Mouse (Mus musculus): Measurements from ENCODE around the gene Csrnp3. TPM values are rescaled to one million over a fixed set of nuclear protein-coding genes. Genes with fewer than 3 reads are reported as not detected.

Gene Csrnp3
- polyA plus RNA-seq, 1 experiment from 2014 or later = 15.0 TPM

DNA sequence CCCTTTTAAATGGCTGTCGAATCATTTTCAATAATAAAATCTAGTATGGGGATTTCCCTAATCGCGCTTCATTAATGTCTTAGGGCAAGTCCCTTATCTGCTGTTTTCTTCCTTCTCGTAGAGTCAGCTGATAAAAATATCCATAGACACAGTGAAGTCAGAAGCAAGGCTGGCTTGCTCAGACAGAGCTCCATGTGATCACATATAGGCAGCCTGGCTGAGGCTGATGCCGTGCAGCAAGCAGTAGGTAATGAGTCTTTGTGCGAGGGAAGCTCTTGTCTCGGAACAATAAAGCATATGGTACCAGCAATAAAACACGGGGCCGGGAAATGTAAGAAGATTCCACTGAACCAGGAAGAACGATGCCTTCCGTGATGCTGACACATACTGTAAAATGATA is 84.4 kb downstream of the Csrnp3 start:
- Histone ChIP-seq H3K27me3 (ENCODE audit: control insufficient read depth, insufficient read depth, low read length) (no peaks in the 10 kb centered on the region), H3K9me3 (ENCODE audit: control insufficient read depth, low read length) (no peaks in the 10 kb centered on the region), H3K4me3 (ENCODE audit: low read depth, low read length) (peak overlapping the region; percentile 24), H3K36me3 (ENCODE audit: control insufficient read depth, insufficient read depth, low read length) (no peaks in the 10 kb centered on the region), H3K4me1 (ENCODE audit: control insufficient read depth, insufficient read depth, low read length) (peaks cover 15% of the 10 kb centered on the region), H3K9ac (ENCODE audit: low read length) (peak overlapping the region; percentile 53), H3K4me2 (peak overlapping the region; percentile 32), H3K27ac (ENCODE audit: low read depth, low read length) (peak overlapping the region; percentile 71)
- whole genome bisulfite sequencing = 52% methylated on average over 11 of the region's 11 CpGs
- ATAC-seq (ENCODE audit: low FRiP score) = peak; percentile 72
- DNase-seq (ENCODE audit: low spot score, missing footprints) = peak; percentile 92

DNA sequence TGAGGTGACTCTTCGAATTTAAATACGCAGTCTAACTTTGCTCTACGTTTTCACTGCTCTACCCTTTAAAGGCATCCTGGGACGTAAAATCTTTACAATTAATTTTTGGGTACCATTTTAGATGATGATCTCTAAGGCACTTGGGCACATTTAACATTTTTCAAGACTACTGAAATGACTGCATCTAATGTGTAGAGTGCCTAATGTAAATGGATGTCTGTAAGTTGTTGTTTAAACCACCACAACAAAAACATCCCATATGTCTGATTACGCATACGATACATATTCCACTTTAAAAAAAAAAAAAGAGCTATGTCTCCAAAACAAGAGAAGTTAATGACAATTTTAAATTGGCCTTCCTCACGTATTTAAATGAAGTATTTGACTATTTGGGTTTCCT is 85.7 kb downstream of the Csrnp3 start:
- peak overlapping the region; percentile 31 for H3K4me3 ChIP-seq (ENCODE audit: low read depth, low read length)
- peak overlapping the region; percentile 36 for H3K4me2 ChIP-seq
- no peaks in the 10 kb centered on the region for H3K9me3 ChIP-seq (ENCODE audit: control insufficient read depth, low read length)
- DNase-seq (ENCODE audit: low spot score, missing footprints) (peak; percentile 89), ATAC-seq (ENCODE audit: low FRiP score) (no peak)
- H3K27ac ChIP-seq (ENCODE audit: low read depth, low read length) = peak overlapping the region; percentile 80
- H3K9ac ChIP-seq (ENCODE audit: low read length) = peak overlapping the region; percentile 48; the same call in 1 of the 2 replicates
- no peaks in the 10 kb centered on the region for H3K27me3 ChIP-seq (ENCODE audit: control insufficient read depth, insufficient read depth, low read length)
- H3K4me1 ChIP-seq (ENCODE audit: control insufficient read depth, insufficient read depth, low read length) = peaks cover 10% of the 10 kb centered on the region
- WGBS = 41% methylated on average over 7 of the region's 7 CpGs
- no peaks in the 10 kb centered on the region for H3K36me3 ChIP-seq (ENCODE audit: control insufficient read depth, insufficient read depth, low read length)

DNA sequence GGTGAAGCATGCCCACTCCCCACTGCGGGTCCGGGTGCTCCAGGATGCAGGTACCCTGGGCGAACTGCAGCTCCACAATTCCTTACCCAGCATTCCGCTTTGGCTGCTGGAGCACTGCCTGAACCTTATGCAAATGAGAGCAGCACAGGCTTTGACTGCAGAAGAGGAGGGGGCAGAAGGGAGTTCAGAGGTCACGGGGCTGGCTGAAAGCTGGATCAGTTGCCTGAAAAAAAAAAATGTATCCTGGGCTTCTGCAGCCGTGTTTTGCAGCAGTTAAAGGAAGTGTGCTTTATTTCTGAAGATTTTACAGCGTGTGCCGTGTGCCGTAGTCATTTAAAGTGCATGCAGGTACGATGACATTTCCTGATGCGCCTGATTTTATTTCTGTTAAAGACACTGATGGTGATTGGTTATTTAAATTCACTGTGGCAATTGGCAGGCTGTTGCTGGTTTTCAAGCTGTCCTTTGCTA is 86.3 kb downstream of the Csrnp3 start:
- Histone ChIP-seq H3K9me3 (ENCODE audit: control insufficient read depth, low read length) (no peaks in the 10 kb centered on the region), H3K27ac (ENCODE audit: low read depth, low read length) (peak overlapping the region; percentile 80), H3K27me3 (ENCODE audit: control insufficient read depth, insufficient read depth, low read length) (no peaks in the 10 kb centered on the region), H3K4me1 (ENCODE audit: control insufficient read depth, insufficient read depth, low read length) (peaks cover 10% of the 10 kb centered on the region), H3K36me3 (ENCODE audit: control insufficient read depth, insufficient read depth, low read length) (no peaks in the 10 kb centered on the region), H3K4me2 (peak overlapping the region; percentile 36), H3K4me3 (ENCODE audit: low read depth, low read length) (peak overlapping the region; percentile 31), H3K9ac (ENCODE audit: low read length) (peak overlapping the region; percentile 13)
- peak; percentile 96 for DNase-seq (ENCODE audit: low spot score, missing footprints)
- peak; percentile 94 for ATAC-seq (ENCODE audit: low FRiP score)
- WGBS = under 1% methylated on average over 11 of the region's 11 CpGs

- ATAC-seq (ENCODE audit: low FRiP score) = no peak
- Histone ChIP-seq H3K27ac (ENCODE audit: low read depth, low read length) (no peak overlapping the region), H3K4me3 (ENCODE audit: low read depth, low read length) (no peak overlapping the region), H3K27me3 (ENCODE audit: control insufficient read depth, insufficient read depth, low read length) (no peaks in the 10 kb centered on the region), H3K9ac (ENCODE audit: low read length) (no peak overlapping the region; the same call in 1 of the 2 replicates), H3K4me1 (ENCODE audit: control insufficient read depth, insufficient read depth, low read length) (peaks cover 10% of the 10 kb centered on the region), H3K4me2 (peak overlapping the region; percentile 32; the same call in 1 of the 2 replicates), H3K9me3 (ENCODE audit: control insufficient read depth, low read length) (no peaks in the 10 kb centered on the region), H3K36me3 (ENCODE audit: control insufficient read depth, insufficient read depth, low read length) (no peaks in the 10 kb centered on the region)
- DNase-seq (ENCODE audit: low spot score, missing footprints) = no peak
- 37% methylated on average over 2 of the region's 2 CpGs for WGBS
Observed at GRCm38 (mm10) chr2:65934099-65934498, 88.5 kb downstream of the Csrnp3 start.

DNA sequence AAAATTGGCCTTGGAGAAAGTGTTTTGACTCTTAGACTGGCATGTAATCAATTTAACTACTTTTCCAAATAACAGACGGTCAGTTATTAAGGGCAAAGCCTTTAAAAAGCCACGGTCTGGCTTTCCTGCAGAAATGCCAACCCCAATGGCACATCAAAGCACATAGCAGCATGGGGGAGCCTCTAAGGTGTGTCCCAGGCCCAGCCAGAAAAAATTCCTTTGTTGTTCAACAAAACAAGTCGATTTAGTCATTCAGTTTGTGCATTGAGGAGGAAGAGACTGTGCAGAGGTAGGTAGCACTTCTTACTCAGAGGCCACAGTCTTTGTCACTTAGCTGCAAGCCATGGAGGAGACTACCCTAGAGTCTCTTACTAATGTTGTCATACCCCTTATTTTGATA is 93.3 kb downstream of the Csrnp3 start:
- H3K9ac ChIP-seq (ENCODE audit: low read length) = no peak overlapping the region
- H3K4me2 ChIP-seq = no peak overlapping the region
- H3K36me3 ChIP-seq (ENCODE audit: control insufficient read depth, insufficient read depth, low read length) = no peaks in the 10 kb centered on the region
- DNase-seq (ENCODE audit: low spot score, missing footprints) (no peak), ATAC-seq (ENCODE audit: low FRiP score) (no peak)
- no peaks in the 10 kb centered on the region for H3K27me3 ChIP-seq (ENCODE audit: control insufficient read depth, insufficient read depth, low read length)
- peaks cover 7% of the 10 kb centered on the region for H3K4me1 ChIP-seq (ENCODE audit: control insufficient read depth, insufficient read depth, low read length)
- 17% methylated on average over 3 of the region's 3 CpGs for WGBS
- no peak overlapping the region for H3K4me3 ChIP-seq (ENCODE audit: low read depth, low read length)
- no peaks in the 10 kb centered on the region for H3K9me3 ChIP-seq (ENCODE audit: control insufficient read depth, low read length)
- H3K27ac ChIP-seq (ENCODE audit: low read depth, low read length) = no peak overlapping the region

GRCm38 (mm10) chr2:65940351-65940750 is 94.8 kb downstream of the Csrnp3 start:
- H3K9me3 ChIP-seq (ENCODE audit: control insufficient read depth, low read length) = no peaks in the 10 kb centered on the region
- H3K27me3 ChIP-seq (ENCODE audit: control insufficient read depth, insufficient read depth, low read length) = no peaks in the 10 kb centered on the region
- no peak overlapping the region for H3K27ac ChIP-seq (ENCODE audit: low read depth, low read length)
- H3K36me3 ChIP-seq (ENCODE audit: control insufficient read depth, insufficient read depth, low read length) = no peaks in the 10 kb centered on the region
- ATAC-seq (ENCODE audit: low FRiP score) (no peak), DNase-seq (ENCODE audit: low spot score, missing footprints) (no peak)
- no peak overlapping the region for H3K9ac ChIP-seq (ENCODE audit: low read length)
- H3K4me2 ChIP-seq = no peak overlapping the region
- 89% methylated on average over 5 of the region's 5 CpGs for WGBS
- no peaks in the 10 kb centered on the region for H3K4me1 ChIP-seq (ENCODE audit: control insufficient read depth, insufficient read depth, low read length)
- H3K4me3 ChIP-seq (ENCODE audit: low read depth, low read length) = no peak overlapping the region

DNA sequence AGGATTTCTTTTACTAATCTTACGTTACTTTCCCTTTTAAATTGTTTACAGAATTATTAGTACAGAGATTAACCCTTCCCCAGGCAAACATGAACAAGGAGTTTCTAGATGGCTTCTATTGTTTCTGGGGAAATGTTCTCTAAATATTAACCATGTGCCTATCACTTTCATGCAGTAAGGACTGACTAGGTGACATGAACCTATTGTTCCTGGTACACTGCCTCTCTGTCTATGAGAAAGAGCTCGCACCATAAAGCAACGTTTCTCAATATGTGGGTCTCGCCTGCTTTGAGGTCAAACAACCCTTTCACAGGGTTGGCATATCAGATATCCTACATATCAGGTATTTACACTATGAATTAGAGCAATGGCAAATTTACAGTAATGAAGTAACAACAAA is 96.8 kb downstream of the Csrnp3 start:
- Histone ChIP-seq H3K4me3 (ENCODE audit: low read depth, low read length) (no peak overlapping the region), H3K4me2 (no peak overlapping the region), H3K27ac (ENCODE audit: low read depth, low read length) (no peak overlapping the region), H3K9ac (ENCODE audit: low read length) (no peak overlapping the region), H3K36me3 (ENCODE audit: control insufficient read depth, insufficient read depth, low read length) (no peaks in the 10 kb centered on the region), H3K4me1 (ENCODE audit: control insufficient read depth, insufficient read depth, low read length) (no peaks in the 10 kb centered on the region), H3K27me3 (ENCODE audit: control insufficient read depth, insufficient read depth, low read length) (no peaks in the 10 kb centered on the region), H3K9me3 (ENCODE audit: control insufficient read depth, low read length) (no peaks in the 10 kb centered on the region)
- 89% methylated on average over 4 of the region's 4 CpGs for WGBS
- no peak for DNase-seq (ENCODE audit: low spot score, missing footprints)
- ATAC-seq (ENCODE audit: low FRiP score) = no peak

DNA sequence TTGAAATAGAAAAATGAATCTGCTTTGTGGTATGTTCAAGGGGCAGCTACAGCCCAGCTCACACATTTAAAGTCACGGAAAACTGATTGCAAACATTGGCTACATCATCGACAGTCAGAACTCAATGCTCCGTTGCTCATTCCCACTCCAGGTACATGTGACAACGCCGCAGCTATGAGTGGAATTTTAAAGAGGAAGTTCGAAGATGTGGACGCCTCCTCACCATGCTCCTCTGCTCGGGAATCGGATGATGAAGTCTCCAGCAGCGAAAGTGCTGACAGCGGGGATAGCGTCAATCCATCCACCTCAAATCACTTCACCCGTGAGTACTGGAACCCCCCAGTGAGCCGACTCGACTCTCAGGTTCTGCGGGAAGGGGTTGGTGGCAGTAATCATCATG is 103.2 kb downstream of the Csrnp3 start:
- H3K9ac ChIP-seq (ENCODE audit: low read length) = no peak overlapping the region
- ATAC-seq (ENCODE audit: low FRiP score) (no peak), DNase-seq (ENCODE audit: low spot score, missing footprints) (peak; percentile 14)
- H3K9me3 ChIP-seq (ENCODE audit: control insufficient read depth, low read length) = no peaks in the 10 kb centered on the region
- no peak overlapping the region for H3K4me2 ChIP-seq
- no peak overlapping the region for H3K4me3 ChIP-seq (ENCODE audit: low read depth, low read length)
- H3K27ac ChIP-seq (ENCODE audit: low read depth, low read length) = no peak overlapping the region
- no peaks in the 10 kb centered on the region for H3K27me3 ChIP-seq (ENCODE audit: control insufficient read depth, insufficient read depth, low read length)
- 0 out of 2 replicates have a peak, but pooled peaks cover 4% of the 10 kb centered on the region for H3K36me3 ChIP-seq (ENCODE audit: control insufficient read depth, insufficient read depth, low read length)
- 91% methylated on average over 16 of the region's 16 CpGs for WGBS
- H3K4me1 ChIP-seq (ENCODE audit: control insufficient read depth, insufficient read depth, low read length) = no peaks in the 10 kb centered on the region

- H3K4me2 ChIP-seq = no peak overlapping the region
- DNase-seq (ENCODE audit: low spot score, missing footprints) (no peak), ATAC-seq (ENCODE audit: low FRiP score) (no peak)
- 0 out of 2 replicates have a peak, but pooled peaks cover 4% of the 10 kb centered on the region for H3K36me3 ChIP-seq (ENCODE audit: control insufficient read depth, insufficient read depth, low read length)
- peaks cover 3% of the 10 kb centered on the region for H3K4me1 ChIP-seq (ENCODE audit: control insufficient read depth, insufficient read depth, low read length)
- no peaks in the 10 kb centered on the region for H3K27me3 ChIP-seq (ENCODE audit: control insufficient read depth, insufficient read depth, low read length)
- 82% methylated on average over 17 of the region's 17 CpGs for WGBS
- H3K4me3 ChIP-seq (ENCODE audit: low read depth, low read length) = no peak overlapping the region
- no peaks in the 10 kb centered on the region for H3K9me3 ChIP-seq (ENCODE audit: control insufficient read depth, low read length)
- no peak overlapping the region for H3K9ac ChIP-seq (ENCODE audit: low read length)
- no peak overlapping the region for H3K27ac ChIP-seq (ENCODE audit: low read depth, low read length)
Observed at GRCm38 (mm10) chr2:65953726-65954340, 108.3 kb downstream of the Csrnp3 start.
